19 mouse cellular contexts compared by ENCODE assay signal in the genomic region with DNA sequence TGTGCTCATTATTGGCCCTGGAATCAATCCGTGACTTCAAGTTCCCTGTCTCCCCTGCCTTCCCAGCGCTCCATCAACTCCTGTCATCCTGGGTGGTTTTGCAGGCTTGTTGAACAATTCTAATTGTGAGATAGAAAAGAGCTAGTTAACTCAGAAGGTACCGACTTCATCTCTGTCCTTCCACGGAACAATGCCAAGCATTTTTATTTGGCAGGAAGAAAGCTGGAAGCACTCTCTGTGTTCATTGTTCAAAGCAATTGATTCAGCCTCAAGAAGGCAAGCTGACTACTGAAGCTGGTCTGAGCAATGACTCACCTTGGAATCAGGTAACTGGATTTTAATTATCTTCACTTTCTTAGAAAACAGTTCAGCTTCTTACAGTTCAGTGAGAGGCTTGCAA.
"Had no signal": no experiment of that assay in that cellular context is flagged by ENCODE, and none has a peak within 500 bp of the region (broad histone marks: within the 10 kb centered on the region; RNA-seq: fewer than 3 reads in every experiment).

No protein-coding gene starts in this region.

- H3K4me1 ChIP-seq: lung, embryonic 15.5 days; midbrain, embryonic 10.5 days; midbrain, embryonic 12.5 days; neural tube, embryonic 13.5 days; neural tube, embryonic 15.5 days; stomach, embryonic 15.5 days had no signal

- H3K4me3 ChIP-seq: lung, embryonic 15.5 days; midbrain, embryonic 10.5 days; midbrain, embryonic 12.5 days; myocyte; neural tube, embryonic 13.5 days; neural tube, embryonic 15.5 days; stomach, embryonic 15.5 days had no signal

- ATAC-seq: liver, postnatal 0 days; lung, postnatal 0 days; midbrain, embryonic 16.5 days had no signal

- H3K27ac ChIP-seq: lung, embryonic 15.5 days; midbrain, embryonic 10.5 days; midbrain, embryonic 12.5 days; neural tube, embryonic 13.5 days; neural tube, embryonic 15.5 days; stomach, embryonic 15.5 days; stomach, postnatal 0 days had no signal

- DNase-seq: liver, postnatal 0 days; lung, adult 2 months; lung, postnatal 14 days; lung, postnatal 4 days; midbrain, embryonic 14.5 days; right cerebral cortex, postnatal 14 days; thymus, adult 2 months; thymus, postnatal 25 days; thymus, postnatal 4 days had no signal
